8 mouse cellular contexts compared by ENCODE assay signal in the genomic region with DNA sequence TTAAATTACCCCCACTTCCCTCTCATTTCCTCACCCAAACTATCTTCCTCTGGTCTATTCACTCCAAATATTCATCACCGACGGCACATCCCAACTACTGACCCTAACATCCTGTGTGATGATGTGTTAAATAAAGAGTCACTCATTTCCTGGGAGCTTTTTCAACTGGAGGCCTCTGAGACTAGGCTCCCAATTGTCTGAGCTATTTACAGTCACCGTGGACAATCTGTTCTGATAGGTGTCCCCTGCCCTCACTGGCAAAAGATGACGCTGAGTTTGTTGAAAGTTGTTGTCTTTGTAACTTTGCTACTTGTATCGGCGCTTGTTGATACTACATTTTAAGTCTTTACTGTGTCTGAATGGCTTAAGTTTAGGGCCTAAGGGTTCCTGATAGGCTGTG. TPM values are rescaled to one million over a fixed set of nuclear protein-coding genes. Genes with fewer than 3 reads are reported as not detected.
A peak's percentile ranks its signal among the peaks of the same experiment; 100 is the strongest.
DNase-seq lines count a peak whose midpoint lies in the region; ATAC-seq and TF ChIP-seq lines count a peak whose summit lies in the region.

No protein-coding gene starts in this region.

- whole genome bisulfite sequencing in lung, embryonic 15.5 days: 5% methylated on average over 6 of the region's 6 CpGs
- 21% methylated on average over 6 of the region's 6 CpGs for WGBS in midbrain, embryonic 12.5 days

- peaks cover 10% of the 10 kb centered on the region; the same call in 1 of the 2 replicates for H3K36me3 ChIP-seq in lung, embryonic 15.5 days
- peaks cover 5% of the 10 kb centered on the region; the same call in 1 of the 2 replicates for H3K36me3 ChIP-seq in midbrain, embryonic 12.5 days

- H3K27ac ChIP-seq in lung, embryonic 15.5 days: peak overlapping the region; percentile 94
- no peak overlapping the region for H3K27ac ChIP-seq in cortical plate, adult 2 months (ENCODE audit: insufficient read depth, low read length)
- no peak overlapping the region for H3K27ac ChIP-seq in midbrain, embryonic 12.5 days (replicated peaks)

- ATAC-seq in lung, embryonic 15.5 days (ENCODE audit: borderline replicate concordance, extremely low read depth, low FRiP score, low TSS enrichment): no peak
- no peak for ATAC-seq in midbrain, embryonic 12.5 days (ENCODE audit: low FRiP score, low read depth)

- intact Hi-C loops in heart, postnatal 10 days (cut with DNase I): no loop called here
- intact Hi-C loops in gastrocnemius, postnatal 36 days (cut with DNase I): no loop called here

- no peak for TF ChIP-seq CTCF in cortical plate, adult 2 months (IDR thresholded peaks at IDR 0.05; ENCODE audit: extremely low read depth, insufficient read depth, low read length)

- H3K4me3 ChIP-seq in lung, embryonic 15.5 days: peak overlapping the region; percentile 90
- peak overlapping the region; percentile 64 for H3K4me3 ChIP-seq in cortical plate, adult 2 months (ENCODE audit: insufficient read depth, low read length)
- H3K4me3 ChIP-seq in midbrain, embryonic 12.5 days: peak overlapping the region; percentile 93

- peaks cover 32% of the 10 kb centered on the region for H3K4me1 ChIP-seq in lung, embryonic 15.5 days
- peaks cover 8% of the 10 kb centered on the region; the same call in 1 of the 2 replicates for H3K4me1 ChIP-seq in cortical plate, adult 2 months (ENCODE audit: control insufficient read depth, insufficient read depth, low read length)
- peaks cover 16% of the 10 kb centered on the region for H3K4me1 ChIP-seq in midbrain, embryonic 12.5 days

- H3K9me3 ChIP-seq in lung, embryonic 15.5 days: no peaks in the 10 kb centered on the region
- no peaks in the 10 kb centered on the region for H3K9me3 ChIP-seq in midbrain, embryonic 12.5 days

- H3K9ac ChIP-seq in lung, embryonic 15.5 days: peak overlapping the region; percentile 91
- peak overlapping the region; percentile 84 for H3K9ac ChIP-seq in midbrain, embryonic 12.5 days (replicated peaks)

- DNase-seq in lung, postnatal 10 days: no peak
- DNase-seq in heart, postnatal 10 days: peak; percentile 35 to 44
- no peak for DNase-seq in cerebellum, postnatal 36 days
- no peak for DNase-seq in layer of hippocampus, adult 8-10 months (ENCODE audit: low spot score in 2 of 2)
- DNase-seq in gastrocnemius, postnatal 36 days: no peak

- no peaks in the 10 kb centered on the region for H3K27me3 ChIP-seq in lung, embryonic 15.5 days
- no peaks in the 10 kb centered on the region for H3K27me3 ChIP-seq in midbrain, embryonic 12.5 days

- no peak for TF ChIP-seq POLR2A in cortical plate, adult 2 months (IDR thresholded peaks at IDR 0.05; ENCODE audit: extremely low read depth, insufficient read depth, low read length)

- peak overlapping the region; percentile 75 for H3K4me2 ChIP-seq in lung, embryonic 15.5 days
- peak overlapping the region; percentile 88 for H3K4me2 ChIP-seq in midbrain, embryonic 12.5 days (replicated peaks)

RNA-seq across cellular contexts. Expression of gene Ubr2, which starts 1.3 kb away (rescaled TPM):
- 16.2 and 19.2 TPM in 2 replicates for polyA plus RNA-seq in lung, embryonic 15.5 days (2015; fragmentation: Nextera tagmentation; extraction: Ambion mirVana)
- polyA plus RNA-seq in cortical plate, adult 2 months (2012; rRNA removed): 35.2 and 38.1 TPM in 2 replicates
- 10 to 100 TPM; 55.6 to 64.8 TPM for total RNA-seq in heart, postnatal 10 days (2021)
- 23.4 and 25.7 TPM in 2 replicates for polyA plus RNA-seq in midbrain, embryonic 12.5 days (2016; fragmentation: Nextera tagmentation; extraction: Ambion mirVana)
- total RNA-seq in layer of hippocampus, adult 8-10 months (2022): 10 to 100 TPM; 54.3 to 73.3 (median 66.3) TPM
- 10 to 100 TPM; 50.2 to 54.2 TPM for total RNA-seq in gastrocnemius, postnatal 36 days (2021)

Comparison
In these comparisons a context has a peak if more than half of its experiments do, and no peak if none do; other contexts are left out.
1. DNase-seq: peak in heart, postnatal 10 days (2 of 2); none in lung, postnatal 10 days (single experiment), cerebellum, postnatal 36 days (0 of 2), layer of hippocampus, adult 8-10 months (0 of 2) and gastrocnemius, postnatal 36 days (0 of 2).
2. Peak in every context shown above with its lines, with median percentiles within 50 percentile points of each other: H3K4me3 ChIP-seq.